Mouse (Mus musculus): ENCODE results near the gene Pde2a.

The Pde2a gene

GRCm38 (mm10) chr7:101410267-101410936 lies 11.1 kb upstream of the Pde2a start, which contains the start of gene Gm45837:
Gene Gm45837, plus strand, starts transcription at chr7:101410886.
- no peak for DNase-seq

DNA sequence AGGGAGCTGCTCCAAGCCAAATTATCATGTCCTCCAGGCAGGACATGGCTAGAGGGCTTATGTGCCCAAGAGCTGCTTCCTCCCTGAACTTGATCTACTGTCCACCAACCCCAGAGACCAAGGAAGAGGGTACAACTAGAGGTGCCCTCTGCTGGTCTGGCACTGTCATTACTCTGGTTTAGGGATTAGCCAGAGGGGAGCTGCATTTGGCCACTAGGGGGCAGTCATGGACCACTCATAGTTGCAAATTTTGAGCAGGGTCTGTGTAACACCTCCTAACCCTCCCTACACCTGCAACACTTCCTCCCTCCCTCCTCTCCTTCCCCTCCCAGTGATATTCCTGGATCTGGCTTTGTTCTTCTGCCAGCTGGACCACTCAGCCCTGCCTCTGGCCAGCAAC lies 8.7 kb upstream of the Pde2a start:
- peak; percentile 80 for DNase-seq

DNA sequence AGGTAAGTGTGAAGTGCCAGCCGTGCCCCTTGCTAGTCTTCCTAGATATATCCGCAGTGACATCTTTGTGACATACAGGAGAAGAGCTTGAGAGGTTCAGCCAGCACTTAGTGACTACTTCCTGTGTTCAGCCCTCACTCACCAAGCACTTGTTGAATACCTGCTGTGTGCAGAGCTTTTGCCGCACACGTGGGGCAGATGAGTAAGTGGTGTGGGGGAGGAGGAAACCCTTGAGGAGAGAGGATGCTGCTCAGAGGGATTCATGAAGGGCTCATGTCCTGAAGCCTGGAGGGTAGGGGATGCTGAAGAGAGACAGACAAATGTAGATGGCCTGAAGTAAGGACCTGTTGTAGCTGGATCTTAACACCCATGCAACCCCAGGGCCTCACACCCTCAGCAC lies 7.3 kb upstream of the Pde2a start:
- peak; percentile 59 for DNase-seq

DNA sequence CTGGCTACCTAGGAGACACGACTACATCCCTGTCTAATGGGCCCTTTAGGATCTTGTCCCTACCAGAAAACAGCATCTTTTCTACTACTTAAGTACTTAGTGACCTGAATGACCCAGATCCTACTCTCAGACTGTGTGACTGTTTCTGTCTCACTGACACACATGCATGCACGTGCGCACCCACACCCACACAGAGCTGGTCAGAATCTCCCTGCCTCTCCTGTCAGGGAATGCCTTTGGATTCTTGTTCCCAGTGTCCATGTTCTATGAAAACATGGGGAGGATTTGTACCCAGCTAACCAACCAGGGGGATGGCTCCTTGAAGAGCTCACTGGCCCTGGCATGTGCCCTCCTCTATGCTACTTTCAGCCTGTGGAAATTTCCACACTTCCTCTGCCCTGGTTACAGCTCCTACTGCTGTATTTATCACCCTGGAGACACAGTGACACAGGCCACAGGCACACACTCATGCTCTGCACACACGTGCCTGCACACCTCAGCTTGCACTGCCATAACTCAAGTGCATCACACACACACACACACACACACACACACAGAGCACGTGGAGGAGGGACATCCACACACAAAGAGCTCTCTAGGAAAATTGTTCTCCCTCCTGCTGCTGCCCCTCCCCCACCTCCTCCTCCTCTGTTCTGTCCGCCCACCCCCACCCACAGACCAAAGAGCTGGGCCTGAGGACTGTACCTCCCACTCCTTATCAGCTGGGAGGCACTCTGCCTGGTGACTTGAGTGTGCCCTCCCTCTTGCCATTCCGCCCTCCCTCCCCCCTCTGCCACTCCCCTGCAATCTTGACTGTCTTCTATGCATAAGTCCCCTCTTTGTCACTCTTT lies 6.6 kb upstream of the Pde2a start:
- peak; percentile 43 for DNase-seq

DNA sequence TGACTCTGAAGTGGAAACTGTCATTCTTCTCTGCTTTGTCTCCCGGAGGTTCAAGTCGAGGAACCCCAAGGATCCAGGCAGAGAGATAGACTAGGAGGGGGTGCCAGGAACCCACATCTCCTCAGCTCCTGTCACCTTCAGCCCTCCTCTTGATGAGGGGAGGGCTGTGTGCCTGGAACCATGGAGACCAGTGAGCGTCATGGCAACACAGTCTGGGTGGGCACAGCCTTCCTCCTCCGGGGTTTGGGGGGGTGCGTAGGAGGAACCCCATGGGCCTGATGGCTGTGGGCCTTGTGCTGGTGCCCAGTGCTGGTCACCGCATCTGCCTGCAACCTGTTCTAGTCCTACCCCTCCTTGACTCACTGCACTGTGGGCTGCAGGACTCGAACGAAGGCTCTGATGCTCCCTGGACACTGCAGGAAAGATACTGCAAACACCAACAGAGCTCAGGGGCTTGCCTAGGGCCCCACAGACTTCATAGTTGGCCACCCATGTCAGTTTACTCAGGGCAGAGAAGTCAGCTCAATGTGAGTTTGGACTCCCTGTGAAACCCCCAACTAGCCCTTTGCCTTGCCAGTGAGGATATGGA lies 5.9 kb upstream of the Pde2a start:
- peak; percentile 46 for DNase-seq

GRCm38 (mm10) chr7:101416391-101416790 lies 5.1 kb upstream of the Pde2a start:
- peak; percentile 45 for DNase-seq

GRCm38 (mm10) chr7:101419013-101419770 lies 2.3 kb upstream of the Pde2a start:
- peak; percentile 50 for DNase-seq

DNA sequence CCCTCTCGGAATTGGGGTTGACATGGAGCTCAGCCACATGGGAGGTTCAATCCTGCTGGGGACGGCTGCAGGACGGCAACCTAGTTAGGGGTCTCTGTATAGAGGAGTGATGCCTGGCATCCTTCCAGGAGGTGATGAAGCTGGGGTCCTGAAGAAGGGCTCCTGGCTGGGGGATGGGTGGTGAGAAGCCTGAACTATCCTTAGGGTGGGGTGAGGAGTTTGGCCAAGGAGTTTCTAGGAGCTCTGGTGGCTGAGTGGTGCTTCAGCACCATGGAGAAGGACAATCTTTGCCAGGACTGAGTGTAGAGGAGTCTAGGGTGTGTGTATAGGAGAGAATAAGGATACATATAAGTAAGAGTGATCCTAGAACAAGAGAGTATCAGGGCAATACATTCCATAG lies 578 bp downstream of the Pde2a start:
- DNase-seq, result peak; percentile 34

- DNase-seq, result no peak
Observed at GRCm38 (mm10) chr7:101422646-101423045, 1.2 kb downstream of the Pde2a start.

- no peak for DNase-seq
Observed at GRCm38 (mm10) chr7:101423970-101424369, 2.5 kb downstream of the Pde2a start.

DNA sequence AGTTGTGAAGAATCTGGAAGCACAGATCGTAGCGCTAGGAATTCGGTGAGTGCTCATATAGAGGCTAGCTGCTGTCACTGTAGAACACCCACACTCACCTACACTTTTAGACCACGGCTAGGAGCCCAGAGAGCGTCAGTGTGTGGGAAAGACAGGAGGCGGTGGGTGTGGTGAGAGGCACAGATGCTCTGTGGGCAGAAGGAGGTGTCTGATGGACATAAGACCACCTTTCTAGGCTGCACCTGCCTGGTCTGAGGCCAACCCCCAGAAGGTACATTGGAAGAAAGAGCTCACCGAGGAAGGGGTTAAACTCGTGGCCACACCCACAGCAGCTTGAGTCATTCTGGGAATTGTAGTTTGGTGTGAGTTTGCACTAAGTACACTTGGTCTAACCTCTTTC lies 5.2 kb downstream of the Pde2a start:
- DNase-seq, result peak; percentile 79

GRCm38 (mm10) chr7:101427736-101428135 lies 6.2 kb downstream of the Pde2a start:
- peak; percentile 61 for DNase-seq

DNA sequence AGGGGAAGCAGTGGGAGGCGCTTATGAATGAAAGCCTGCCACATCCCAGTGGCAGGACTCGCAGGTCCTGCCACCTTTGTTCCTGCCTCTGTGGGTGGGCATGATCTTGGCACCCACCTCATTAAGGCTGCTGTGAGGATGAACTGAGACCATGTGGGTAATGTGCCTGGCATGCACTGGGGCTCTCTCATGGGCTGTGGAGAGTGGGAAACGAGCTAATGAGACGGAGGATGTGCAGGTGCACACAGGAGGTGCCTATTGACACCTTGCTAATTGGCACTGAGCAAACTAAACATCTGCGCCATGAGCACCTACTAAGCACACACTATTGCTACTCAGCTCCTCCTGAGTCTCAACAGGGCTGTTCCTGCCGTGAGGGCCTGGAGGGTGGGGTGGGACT lies 13.5 kb downstream of the Pde2a start:
- no peak for DNase-seq

- no peak for DNase-seq
Observed at GRCm38 (mm10) chr7:101437876-101438275, 16.4 kb downstream of the Pde2a start.

DNA sequence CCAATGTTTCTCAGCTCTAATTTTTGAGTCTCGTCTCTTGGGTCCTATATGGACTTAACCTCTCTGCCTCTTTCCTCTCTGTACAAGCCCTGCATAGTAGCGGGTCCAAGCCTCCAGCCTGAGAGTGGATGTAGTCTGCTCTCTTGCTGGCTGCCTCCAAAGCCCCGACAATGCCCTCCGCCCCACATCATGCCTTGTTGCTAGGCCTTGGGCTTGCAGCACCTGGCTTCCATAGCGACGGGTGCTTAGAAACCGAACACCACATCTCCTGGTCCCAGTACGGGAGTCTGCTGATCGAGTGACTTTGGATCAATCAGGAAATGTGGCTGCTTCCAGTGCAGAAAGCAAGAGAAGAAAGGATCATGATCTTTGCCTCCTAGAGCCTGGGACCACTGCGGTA lies 21.6 kb downstream of the Pde2a start:
- no peak for DNase-seq

DNA sequence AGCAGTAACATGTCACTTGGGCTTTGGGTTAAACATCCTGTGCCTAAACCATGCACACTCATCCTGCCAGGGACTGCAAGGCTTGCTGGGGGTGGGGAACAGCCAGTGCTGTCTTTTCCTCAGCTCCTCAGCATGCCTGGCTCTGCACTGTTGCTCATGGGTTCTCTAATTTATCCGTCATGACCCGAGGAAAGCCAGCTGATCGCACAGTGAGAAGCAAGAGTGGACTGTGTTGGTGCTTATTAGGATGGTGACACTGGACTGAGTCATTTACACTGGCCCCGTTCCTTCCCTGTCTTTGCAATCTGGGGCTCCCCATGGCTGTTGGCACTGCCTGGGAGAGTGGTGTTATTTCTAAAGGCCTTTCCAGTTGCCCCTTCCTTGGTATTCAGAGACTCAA lies 22.7 kb downstream of the Pde2a start:
- DNase-seq, result no peak

GRCm38 (mm10) chr7:101449855-101450254 lies 28.4 kb downstream of the Pde2a start:
- DNase-seq, result no peak

- DNase-seq, result peak; percentile 86
Observed at GRCm38 (mm10) chr7:101450422-101451401, 29.2 kb downstream of the Pde2a start.

- no peak for DNase-seq
Observed at GRCm38 (mm10) chr7:101452669-101453068, 31.2 kb downstream of the Pde2a start.

GRCm38 (mm10) chr7:101453296-101453695 lies 31.8 kb downstream of the Pde2a start:
- DNase-seq, result no peak

- DNase-seq, result no peak
Observed at GRCm38 (mm10) chr7:101453725-101454124, 32.2 kb downstream of the Pde2a start.

GRCm38 (mm10) chr7:101454479-101454878 lies 33.0 kb downstream of the Pde2a start:
- DNase-seq, result no peak
